Mouse (Mus musculus) lung, adult 2 months (tissue): ENCODE data around the gene Arfip2.

Source experiments
- CTCF ChIP-seq: fragments of 200-500 bp; IDR thresholded peaks from 2 replicates; pipeline ENCODE4 v1.5.1; 2011; ENCODE audit warnings: mild to moderate bottlenecking, low read length, control low read depth; ENCODE audit not compliant: insufficient read depth
- POLR2A ChIP-seq: fragments of 200-500 bp; IDR thresholded peaks from 2 replicates; pipeline ENCODE4 v1.6.1; 2011; ENCODE audit warnings: low read depth, mild to moderate bottlenecking, control low read depth, low read length, borderline replicate concordance; ENCODE audit errors: extremely low read depth

GRCm38 (mm10) chr7:105632551-105632972 lies 7.7 kb downstream of the Arfip2 start:
- TF ChIP-seq CTCF: no peak
- TF ChIP-seq POLR2A: no peak
